Mouse (Mus musculus) stomach, adult 2 months (tissue): ENCODE results near the gene Zfp729b. TPM values are rescaled to one million over a fixed set of nuclear protein-coding genes. Genes with fewer than 3 reads are reported as not detected.

Experiments used
- polyA plus RNA-seq: library from polyadenylated mRNA; depleted of rRNA; stranded (reverse); fragments of >200 nt; gene quantifications from 2 replicates; pipeline ENCODE4 v1.2.3, GENCODE M21; 2012; rRNA removed

Gene Zfp729b
- polyA plus RNA-seq = 0.01 TPM in 2 replicates

GRCm38 (mm10) chr13:67609066-67609876, at the start of gene Zfp729b:
Zfp729b (minus strand) TSS chr13:67609707.

GRCm38 (mm10) chr13:67637294-67638007, 27.9 kb upstream of the Zfp729b start, which contains the start of the genes Gm49345 and Zfp729a:
Gm49345 (minus strand) TSS chr13:67637769.
Zfp729a (minus strand) TSS chr13:67637791.

GRCm38 (mm10) chr13:67553730-67554129, 55.8 kb downstream of the Zfp729b start, which contains the start of gene Zfp748:
Zfp748 (minus strand) TSS chr13:67553830.

Other genes with a start within 250 kb of the Zfp729b start
- not detected in 2 replicates for gene Gm28044, start 249.2 kb downstream of the Zfp729b start, polyA plus RNA-seq
- 0.02 and 0.03 TPM in 2 replicates for gene Zfp953, start 249.1 kb downstream of the Zfp729b start, polyA plus RNA-seq
- not detected in 2 replicates for gene Gm28041, start 234.0 kb downstream of the Zfp729b start, polyA plus RNA-seq
- 0.02 TPM in 1 of 2 replicates, not detected in the other for gene Zfp456, start 233.9 kb downstream of the Zfp729b start, polyA plus RNA-seq
- gene Zfp429, start 209.9 kb downstream of the Zfp729b start, polyA plus RNA-seq = 0.43 and 0.54 TPM in 2 replicates
- 0.03 and 0.14 TPM in 2 replicates for gene Zfp459, start 188.3 kb downstream of the Zfp729b start, polyA plus RNA-seq
- gene Zfp874a, start 158.1 kb downstream of the Zfp729b start, polyA plus RNA-seq = 0.08 and 0.09 TPM in 2 replicates
- gene Zfp874b, start 125.4 kb downstream of the Zfp729b start, polyA plus RNA-seq = 0.05 and 0.37 TPM in 2 replicates
- 0.06 and 0.09 TPM in 2 replicates for gene Zfp58, start 109.2 kb downstream of the Zfp729b start, polyA plus RNA-seq
- gene Gm26965, start 83.6 kb downstream of the Zfp729b start, polyA plus RNA-seq = not detected in 2 replicates
- 3.0 and 3.3 TPM in 2 replicates for gene Zfp87, start 83.5 kb downstream of the Zfp729b start, polyA plus RNA-seq
- gene Zfp748, start 55.9 kb downstream of the Zfp729b start, polyA plus RNA-seq = 0.05 and 0.66 TPM in 2 replicates
- gene Gm49345, start 28.1 kb upstream of the Zfp729b start, polyA plus RNA-seq = not detected in 2 replicates
- 0.03 and 0.08 TPM in 2 replicates for gene Zfp729a, start 28.1 kb upstream of the Zfp729b start, polyA plus RNA-seq
- 0.65 and 0.85 TPM in 2 replicates for gene Zfp738, start 77.4 kb upstream of the Zfp729b start, polyA plus RNA-seq
- 0.02 TPM in 2 replicates for gene Zfp65, start 119.5 kb upstream of the Zfp729b start, polyA plus RNA-seq
- 0.06 TPM in 1 of 2 replicates, not detected in the other for gene Zfp85, start 145.5 kb upstream of the Zfp729b start, polyA plus RNA-seq
- gene Zfp493, start 170.0 kb upstream of the Zfp729b start, polyA plus RNA-seq = 0.03 and 0.21 TPM in 2 replicates
- gene Zfp273, start 204.0 kb upstream of the Zfp729b start, polyA plus RNA-seq = 0.03 TPM in 1 of 2 replicates, not detected in the other
- gene Gm10037, start 221.4 kb upstream of the Zfp729b start, polyA plus RNA-seq = not detected in 2 replicates